Mouse (Mus musculus) kidney, adult 2 months (tissue): Measurements from ENCODE around the gene Gm1979. TPM values are rescaled to one million over a fixed set of nuclear protein-coding genes. Genes with fewer than 3 reads are reported as not detected.
"Not testable (repeated sequence)": the region's sequence is repeated elsewhere in the genome, so short reads cannot be mapped to it uniquely, and the experiment has no call there.

ENCODE experiments used
- DNase-seq: peaks from one replicate; pipeline ENCODE4 v3.0.0; 2021
- H3K27ac ChIP-seq: fragments of 200-500 bp; 2 replicates; pipeline ENCODE4 v1.5.1; 2012; ENCODE audit warnings: low read depth, low read length, control low read depth, inconsistent platforms; ENCODE audit not compliant: insufficient read depth
- H3K27me3 ChIP-seq: fragments of 200-500 bp; replicated peaks from 2 replicates; pipeline ENCODE4 v1.6.1; 2012; ENCODE audit warnings: mild to moderate bottlenecking, moderate library complexity, low read length, inconsistent platforms; ENCODE audit not compliant: control insufficient read depth, insufficient read depth
- H3K36me3 ChIP-seq: fragments of 200-500 bp; 2 replicates; pipeline ENCODE4 v1.6.1; 2012; ENCODE audit warnings: mild to moderate bottlenecking, moderate library complexity, low read length, inconsistent platforms; ENCODE audit not compliant: control insufficient read depth, insufficient read depth
- H3K4me1 ChIP-seq: fragments of 200-500 bp; 2 replicates; pipeline ENCODE4 v1.6.1; 2011; ENCODE audit warnings: low read length; ENCODE audit not compliant: control insufficient read depth, insufficient read depth
- H3K4me3 ChIP-seq: fragments of 200-500 bp; 2 replicates; pipeline ENCODE4 v1.5.1; 2011; ENCODE audit warnings: mild to moderate bottlenecking, low read depth, low read length, control low read depth; ENCODE audit not compliant: insufficient read depth
- WGBS: fragments of 180-500 bp; shearing (Covaris S2); methylation state at CpG from one replicate; pipeline ENCODE4 v1.1.7; 2018; 5-methylcytosine and 5-hydroxymethylcytosine counted together
- polyA plus RNA-seq: library from polyadenylated mRNA; depleted of rRNA; stranded (reverse); fragments of >200 nt; gene quantifications from 2 replicates; pipeline ENCODE4 v1.2.3, GENCODE M21; 2012; rRNA removed

Gm1979 gene
- polyA plus RNA-seq = not detected in 2 replicates

DNA sequence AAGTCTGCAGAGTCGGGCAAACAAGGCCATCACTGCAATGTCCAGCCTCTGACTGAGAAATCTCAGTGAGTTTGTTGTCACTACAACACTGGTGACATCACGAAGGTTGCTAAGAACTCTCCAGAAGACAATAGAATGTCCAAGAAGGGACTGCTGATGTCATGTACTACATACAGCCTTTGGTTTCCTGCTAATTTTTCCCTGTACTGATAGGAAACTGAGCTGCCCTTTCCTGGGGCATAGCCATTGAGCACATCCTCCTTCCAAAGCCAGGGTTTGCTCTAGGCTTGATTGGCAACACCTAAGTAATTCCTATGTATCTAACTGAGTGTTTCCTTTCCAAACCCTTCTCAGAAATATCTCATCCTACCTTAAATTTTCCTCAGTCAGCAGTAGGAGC is at the start of gene Gm1979:
Gene Gm1979 (minus strand): TSS at position 101 of the 400 bp plus-strand sequence.
- H3K4me1 ChIP-seq, H3K27me3 ChIP-seq, DNase-seq, H3K4me3 ChIP-seq, H3K36me3 ChIP-seq, H3K27ac ChIP-seq: not testable (repeated sequence)
- 77% methylated on average over 1 of the region's 2 CpGs for WGBS

GRCm38 (mm10) chr5:26039458-26039857 is 34.9 kb upstream of the Gm1979 start, which contains the start of gene Speer4a:
Gene Speer4a (minus strand): TSS chr5:26039558.
- not testable (repeated sequence) for H3K27ac ChIP-seq, H3K27me3 ChIP-seq, H3K4me3 ChIP-seq, H3K4me1 ChIP-seq, H3K36me3 ChIP-seq, DNase-seq
- 80% methylated on average over 2 of the region's 2 CpGs for WGBS

DNA sequence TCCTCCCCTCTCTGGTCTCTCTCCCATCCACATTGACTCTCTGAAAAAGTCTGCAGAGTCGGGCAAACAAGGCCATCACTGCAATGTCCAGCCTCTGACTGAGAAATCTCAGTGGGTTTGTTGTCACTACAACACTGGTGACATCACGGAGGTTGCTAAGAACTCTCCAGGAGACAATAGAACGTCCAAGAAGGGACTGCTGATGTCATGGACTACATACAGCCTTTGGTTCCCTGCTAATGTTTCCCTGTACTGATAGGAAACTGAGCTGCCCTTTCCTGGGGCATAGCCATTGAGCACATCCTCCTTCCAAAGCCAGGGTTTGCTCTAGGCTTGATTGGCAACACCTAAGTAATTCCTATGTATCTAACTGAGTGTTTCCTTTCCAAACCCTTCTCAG is 18.2 kb upstream of the Gm1979 start, which contains the start of gene Gm5862:
Gene Gm5862 (minus strand): TSS at position 101 of the 400 bp plus-strand sequence.
- not testable (repeated sequence) for H3K36me3 ChIP-seq, H3K4me3 ChIP-seq, H3K27ac ChIP-seq, H3K27me3 ChIP-seq, H3K4me1 ChIP-seq, DNase-seq
- WGBS = no CpG with 5 or more reads among the region's 3 CpGs

DNA sequence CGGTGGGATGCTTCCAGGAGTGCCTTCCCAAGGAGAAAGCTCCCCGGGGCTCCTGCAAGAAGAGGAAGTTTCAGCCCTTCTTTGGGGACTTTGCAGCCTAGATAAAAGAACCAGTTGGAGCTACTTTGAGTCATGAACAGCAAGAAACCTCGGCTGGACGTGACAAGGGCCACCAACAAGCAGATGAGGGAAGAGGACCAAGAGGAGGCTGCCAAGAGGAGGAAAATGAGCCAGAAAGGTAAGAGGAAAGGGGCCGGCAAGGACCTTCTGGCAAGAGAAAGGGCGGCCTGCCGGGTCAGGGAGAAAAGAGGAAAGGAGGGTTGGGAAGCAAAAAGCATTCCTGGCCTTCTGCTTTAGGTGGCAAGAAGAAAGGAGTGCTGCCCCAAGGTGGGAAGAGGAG is 3.1 kb upstream of the Gm1979 start:
- not testable (repeated sequence) for H3K27me3 ChIP-seq, H3K4me3 ChIP-seq, H3K27ac ChIP-seq, H3K4me1 ChIP-seq, H3K36me3 ChIP-seq, DNase-seq
- WGBS = 61% methylated on average over 7 of the region's 7 CpGs

GRCm38 (mm10) chr5:26006937-26007695 is 2.5 kb upstream of the Gm1979 start:
- H3K36me3 ChIP-seq, DNase-seq, H3K4me1 ChIP-seq, H3K27ac ChIP-seq, H3K27me3 ChIP-seq, H3K4me3 ChIP-seq: not testable (repeated sequence)
- WGBS = 17% methylated on average over 45 of the region's 45 CpGs

- H3K27me3 ChIP-seq, H3K36me3 ChIP-seq, H3K4me3 ChIP-seq, DNase-seq, H3K27ac ChIP-seq, H3K4me1 ChIP-seq: not testable (repeated sequence)
- no CpG with 5 or more reads among the region's 3 CpGs for WGBS
Observed at GRCm38 (mm10) chr5:25988550-25988949, 16.0 kb downstream of the Gm1979 start, which contains the start of gene Gm21698. Gene Gm21698 (minus strand): TSS chr5:25988650.

- H3K4me1 ChIP-seq, H3K4me3 ChIP-seq, H3K36me3 ChIP-seq, H3K27me3 ChIP-seq, DNase-seq, H3K27ac ChIP-seq: not testable (repeated sequence)
- no CpG with 5 or more reads among the region's 2 CpGs for WGBS
Observed at GRCm38 (mm10) chr5:25972563-25972962, 32.0 kb downstream of the Gm1979 start, which contains the start of gene Gm21680. Gene Gm21680 (minus strand): TSS chr5:25972663.

DNA sequence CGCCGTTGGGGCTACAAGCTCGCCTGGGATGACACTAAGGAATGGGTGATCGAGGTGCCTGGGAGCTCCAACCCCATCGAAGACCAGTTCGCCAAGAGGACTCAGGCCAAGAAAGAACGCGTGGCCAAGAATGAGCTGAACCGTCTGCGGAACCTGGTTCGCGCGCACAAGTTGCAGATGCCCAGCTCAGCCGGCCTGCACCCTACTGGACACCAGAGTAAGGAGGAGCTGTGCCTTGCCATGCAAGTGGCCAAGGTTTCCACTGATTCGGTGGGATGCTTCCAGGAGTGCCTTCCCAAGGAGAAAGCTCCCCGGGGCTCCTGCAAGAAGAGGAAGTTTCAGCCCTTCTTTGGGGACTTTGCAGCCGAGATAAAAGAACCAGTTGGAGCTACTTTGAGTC is 47.5 kb downstream of the Gm1979 start:
- H3K4me3 ChIP-seq, DNase-seq, H3K36me3 ChIP-seq, H3K4me1 ChIP-seq, H3K27me3 ChIP-seq, H3K27ac ChIP-seq: not testable (repeated sequence)
- WGBS = 58% methylated on average over 17 of the region's 17 CpGs

DNA sequence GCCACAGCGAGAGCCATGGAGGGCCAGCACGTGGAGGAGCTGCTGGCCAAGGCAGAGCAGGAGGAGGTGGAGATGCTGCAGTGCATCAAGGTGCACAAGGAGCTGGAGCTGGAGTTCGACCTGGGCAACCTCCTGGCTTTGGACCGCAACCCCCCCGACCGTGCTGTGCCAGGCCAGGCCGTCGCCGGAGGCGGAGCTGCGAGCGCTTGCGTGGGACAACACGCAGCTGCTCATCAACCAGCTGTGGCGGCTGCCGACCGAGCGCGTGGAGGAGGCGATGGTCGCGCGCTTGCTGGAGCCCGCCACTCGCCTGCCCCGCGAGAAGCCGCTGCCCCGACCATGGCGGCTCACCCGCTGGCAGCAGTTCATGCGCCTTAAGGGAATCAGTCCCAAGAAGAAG is 48.0 kb downstream of the Gm1979 start:
- DNase-seq, H3K36me3 ChIP-seq, H3K27ac ChIP-seq, H3K4me1 ChIP-seq, H3K27me3 ChIP-seq, H3K4me3 ChIP-seq: not testable (repeated sequence)
- 36% methylated on average over 32 of the region's 32 CpGs for WGBS

GRCm38 (mm10) chr5:25954317-25954716 is 50.3 kb downstream of the Gm1979 start, which contains the start of gene Gm21671:
Gene Gm21671 (minus strand): TSS chr5:25954417.
- WGBS = 71% methylated on average over 2 of the region's 2 CpGs
- not testable (repeated sequence) for H3K27me3 ChIP-seq, DNase-seq, H3K4me1 ChIP-seq, H3K27ac ChIP-seq, H3K36me3 ChIP-seq, H3K4me3 ChIP-seq
